Mouse (Mus musculus) midbrain, embryonic 16.5 days (tissue): Measurements from ENCODE around the gene Nbeal2. TPM values are rescaled to one million over a fixed set of nuclear protein-coding genes. Genes with fewer than 3 reads are reported as not detected.
A peak's percentile ranks its signal among the peaks of the same experiment; 100 is the strongest.

Experiments used
- ATAC-seq: fragments of 200-750 bp; cut with Nextera tagmentation; 2 replicates; pipeline ENCODE4 v1.8.0; 2017; ENCODE audit warnings: moderate TSS enrichment
- H3K27ac ChIP-seq: fragments of 300-500 bp; sonication (generic); 2 replicates; pipeline ENCODE4 v1.5.1; 2014; ENCODE audit warnings: mild to moderate bottlenecking, low read length, mixed read lengths
- H3K27me3 ChIP-seq: fragments of 300-500 bp; sonication (generic); 2 replicates; pipeline ENCODE4 v1.6.1; 2014; ENCODE audit warnings: low read depth, low read length, mixed read lengths; ENCODE audit not compliant: control insufficient read depth, insufficient read depth
- H3K36me3 ChIP-seq: fragments of 300-500 bp; sonication (generic); 2 replicates; pipeline ENCODE4 v1.6.1; 2014; ENCODE audit warnings: mild to moderate bottlenecking, low read length, moderate library complexity, mixed read lengths; ENCODE audit not compliant: control insufficient read depth, insufficient read depth
- H3K4me1 ChIP-seq: fragments of 300-500 bp; sonication (generic); 2 replicates; pipeline ENCODE4 v1.6.1; 2014; ENCODE audit warnings: mild to moderate bottlenecking, low read length, mixed read lengths; ENCODE audit not compliant: control insufficient read depth, insufficient read depth
- H3K4me2 ChIP-seq: fragments of 300-500 bp; sonication (generic); 2 replicates; pipeline ENCODE4 v1.6.1; 2014; ENCODE audit warnings: mild to moderate bottlenecking, low read length, mixed read lengths
- H3K4me3 ChIP-seq: fragments of 300-500 bp; sonication (generic); 2 replicates; pipeline ENCODE4 v1.5.1; 2014; ENCODE audit warnings: low read depth, mild to moderate bottlenecking, low read length, moderate library complexity, mixed read lengths
- H3K9ac ChIP-seq: fragments of 300-500 bp; sonication (generic); 2 replicates; pipeline ENCODE4 v1.6.1; 2014; ENCODE audit warnings: low read depth, low read length, mixed read lengths
- H3K9me3 ChIP-seq: fragments of 300-500 bp; sonication (generic); replicated peaks from 2 replicates; pipeline ENCODE4 v1.6.1; 2014; ENCODE audit warnings: mild to moderate bottlenecking, low read length, mixed read lengths; ENCODE audit not compliant: control insufficient read depth, poor library complexity, severe bottlenecking
- WGBS: fragments of 180-500 bp; shearing (Covaris S2); extraction: QIAGEN DNeasy Blood & Tissue Kit; methylation state at CpG from one replicate; pipeline ENCODE4 v1.1.7; 2014; 5-methylcytosine and 5-hydroxymethylcytosine counted together
- polyA plus RNA-seq: library from polyadenylated mRNA; unstranded; fragments of >200 nt; fragmentation: Nextera tagmentation; extraction: Ambion mirVana; gene quantifications from 2 replicates; pipeline ENCODE4 v1.2.1, GENCODE M21; 2015

Gene Nbeal2
- polyA plus RNA-seq, 1 experiment from 2014 or later, result 6.1 TPM

DNA sequence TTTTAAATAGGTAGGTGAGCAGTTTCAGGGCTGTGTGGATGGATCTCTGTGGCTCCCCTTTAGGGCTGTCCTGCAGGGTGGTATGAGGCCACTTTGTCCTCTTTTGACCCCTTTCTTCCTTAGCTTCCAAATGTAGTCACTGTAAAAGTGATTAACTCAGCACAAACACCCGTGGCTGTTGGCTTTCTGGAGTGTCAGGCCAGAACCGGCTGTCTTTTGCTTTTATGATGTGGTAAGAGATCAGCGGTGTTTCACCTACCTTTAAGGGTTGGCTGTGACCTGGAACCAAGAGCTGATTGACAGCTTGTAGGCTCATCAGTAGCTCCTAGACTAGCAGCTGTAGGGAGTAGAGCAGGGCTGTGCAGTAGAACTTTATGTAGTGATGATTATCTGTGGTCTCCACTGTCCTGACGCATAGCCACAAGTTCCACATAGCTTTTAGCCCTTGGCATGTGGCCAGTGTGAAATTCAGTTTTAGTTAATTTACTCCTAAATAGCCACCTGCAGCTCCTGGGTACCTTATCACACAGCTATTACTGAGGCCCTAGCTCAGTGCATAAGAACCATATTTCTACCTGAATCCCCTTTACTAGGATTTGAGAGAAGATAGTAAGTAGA, 13.4 kb upstream of the Nbeal2 start:
- Histone ChIP-seq H3K9me3 (no peaks in the 10 kb centered on the region), H3K36me3 (no peaks in the 10 kb centered on the region), H3K4me3 (no peak overlapping the region), H3K27me3 (no peaks in the 10 kb centered on the region), H3K4me2 (no peak overlapping the region), H3K4me1 (peaks cover 4% of the 10 kb centered on the region; the same call in 1 of the 2 replicates), H3K9ac (no peak overlapping the region), H3K27ac (no peak overlapping the region)
- whole genome bisulfite sequencing, result 79% methylated on average over 4 of the region's 4 CpGs
- ATAC-seq, result no peak

- no peak for ATAC-seq
- Histone ChIP-seq H3K9me3 (no peaks in the 10 kb centered on the region), H3K9ac (no peak overlapping the region), H3K27me3 (no peaks in the 10 kb centered on the region), H3K4me1 (peaks cover 4% of the 10 kb centered on the region; the same call in 1 of the 2 replicates), H3K4me3 (no peak overlapping the region), H3K4me2 (no peak overlapping the region), H3K27ac (no peak overlapping the region), H3K36me3 (no peaks in the 10 kb centered on the region)
- 33% methylated on average over 8 of the region's 8 CpGs for WGBS
Observed at GRCm38 (mm10) chr9:110666374-110666773, 12.4 kb upstream of the Nbeal2 start.

DNA sequence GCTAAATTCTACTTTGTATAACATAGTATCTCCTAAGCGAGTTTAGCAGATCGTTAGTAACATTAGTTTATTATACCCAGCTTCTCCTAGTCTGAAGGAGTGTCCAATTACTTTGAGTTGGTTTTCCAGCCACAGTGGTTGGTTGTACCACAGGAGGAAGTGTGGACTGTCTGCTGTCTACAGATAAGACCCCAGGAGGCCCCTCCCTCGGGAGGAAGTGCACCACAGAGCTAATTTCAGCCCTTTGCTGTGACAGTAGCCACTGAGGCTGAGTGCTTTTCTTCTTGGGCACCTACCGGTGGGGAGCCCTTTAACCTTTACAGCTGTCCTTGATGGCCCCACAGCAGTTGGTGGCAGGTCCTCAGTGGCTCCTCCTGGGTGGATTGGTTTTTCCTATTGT, 12.0 kb upstream of the Nbeal2 start:
- Histone ChIP-seq H3K4me3 (no peak overlapping the region), H3K4me1 (peaks cover 4% of the 10 kb centered on the region; the same call in 1 of the 2 replicates), H3K4me2 (no peak overlapping the region), H3K9ac (no peak overlapping the region), H3K36me3 (no peaks in the 10 kb centered on the region), H3K9me3 (no peaks in the 10 kb centered on the region), H3K27me3 (no peaks in the 10 kb centered on the region), H3K27ac (no peak overlapping the region)
- 0 out of 2 replicates have a peak, but pooled peaks have one; percentile 28 for ATAC-seq
- WGBS, result 32% methylated on average over 4 of the region's 4 CpGs

DNA sequence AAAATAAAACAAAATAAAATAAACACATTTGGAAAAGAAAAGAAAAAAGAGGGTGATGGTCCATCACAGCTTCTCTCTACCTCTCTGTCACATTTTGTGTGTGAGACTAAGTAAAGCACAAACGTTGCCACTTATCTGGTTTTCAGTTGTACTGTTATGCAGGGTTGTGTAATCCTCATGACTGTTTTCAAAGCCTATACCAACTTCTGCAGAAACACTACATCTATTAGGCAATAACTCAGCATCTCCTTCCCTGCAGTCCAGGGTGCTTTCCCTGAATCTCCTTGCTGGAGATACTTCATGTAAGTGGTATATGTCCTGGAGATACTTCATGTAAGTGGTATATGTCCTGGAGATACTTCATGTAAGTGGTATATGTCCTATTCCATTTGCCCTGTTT, 8.9 kb upstream of the Nbeal2 start:
- Histone ChIP-seq H3K9me3 (no peaks in the 10 kb centered on the region), H3K4me1 (peaks cover 5% of the 10 kb centered on the region; the same call in 1 of the 2 replicates), H3K27me3 (no peaks in the 10 kb centered on the region), H3K27ac (no peak overlapping the region), H3K9ac (no peak overlapping the region), H3K4me3 (no peak overlapping the region), H3K4me2 (no peak overlapping the region), H3K36me3 (no peaks in the 10 kb centered on the region)
- ATAC-seq, result no peak
- 89% methylated on average over 1 of the region's 1 CpGs for WGBS

DNA sequence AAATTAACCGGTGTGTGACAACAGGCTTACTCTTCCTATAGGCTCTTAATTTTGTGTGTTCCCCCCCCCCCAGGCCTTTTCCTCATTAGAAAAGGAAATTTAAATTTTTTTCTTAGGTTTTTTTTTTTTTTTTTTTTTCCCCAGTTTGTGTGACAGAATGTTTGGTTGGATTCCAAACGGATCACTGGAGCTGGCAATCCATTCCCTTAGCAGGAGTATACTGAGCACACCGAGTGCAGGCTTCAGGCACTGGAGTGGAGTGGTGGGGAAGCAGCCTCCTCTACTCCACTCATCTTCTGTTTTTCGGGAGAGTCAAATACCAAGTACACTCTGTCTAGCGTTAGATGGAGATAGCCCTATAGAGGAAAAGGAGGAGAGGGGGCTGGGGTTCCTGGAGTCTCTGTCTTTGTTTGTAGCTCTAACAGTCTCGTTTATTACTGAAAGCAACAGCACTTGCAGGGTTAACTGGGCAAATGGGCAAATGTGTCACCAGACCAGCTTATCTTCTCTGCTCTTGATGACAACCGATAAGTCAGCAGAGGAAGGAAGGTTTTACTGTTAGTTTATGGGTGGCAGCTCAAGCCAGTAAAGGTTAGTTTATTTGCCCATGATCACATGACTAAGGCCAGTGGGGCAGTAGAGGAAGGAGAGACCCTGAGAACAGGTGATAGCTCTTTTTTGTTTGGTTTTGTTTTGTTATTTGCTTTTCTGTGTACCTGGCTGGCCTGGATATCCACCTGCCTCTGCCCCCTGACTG, 7.1 kb upstream of the Nbeal2 start:
- Histone ChIP-seq H3K27ac (no peak overlapping the region), H3K4me3 (no peak overlapping the region), H3K4me1 (peaks cover 13% of the 10 kb centered on the region; the same call in 1 of the 2 replicates), H3K36me3 (no peaks in the 10 kb centered on the region), H3K27me3 (no peaks in the 10 kb centered on the region), H3K4me2 (no peak overlapping the region), H3K9ac (no peak overlapping the region), H3K9me3 (no peaks in the 10 kb centered on the region)
- no peak for ATAC-seq
- 88% methylated on average over 7 of the region's 7 CpGs for WGBS

GRCm38 (mm10) chr9:110660208-110660607, 6.2 kb upstream of the Nbeal2 start:
- H3K4me3 ChIP-seq, result no peak overlapping the region
- no peak overlapping the region for H3K4me2 ChIP-seq
- H3K9me3 ChIP-seq, result no peaks in the 10 kb centered on the region
- H3K4me1 ChIP-seq, result peaks cover 14% of the 10 kb centered on the region; the same call in 1 of the 2 replicates
- 86% methylated on average over 2 of the region's 2 CpGs for WGBS
- no peak for ATAC-seq
- no peaks in the 10 kb centered on the region for H3K36me3 ChIP-seq
- no peak overlapping the region for H3K27ac ChIP-seq
- H3K9ac ChIP-seq, result no peak overlapping the region
- no peaks in the 10 kb centered on the region for H3K27me3 ChIP-seq

DNA sequence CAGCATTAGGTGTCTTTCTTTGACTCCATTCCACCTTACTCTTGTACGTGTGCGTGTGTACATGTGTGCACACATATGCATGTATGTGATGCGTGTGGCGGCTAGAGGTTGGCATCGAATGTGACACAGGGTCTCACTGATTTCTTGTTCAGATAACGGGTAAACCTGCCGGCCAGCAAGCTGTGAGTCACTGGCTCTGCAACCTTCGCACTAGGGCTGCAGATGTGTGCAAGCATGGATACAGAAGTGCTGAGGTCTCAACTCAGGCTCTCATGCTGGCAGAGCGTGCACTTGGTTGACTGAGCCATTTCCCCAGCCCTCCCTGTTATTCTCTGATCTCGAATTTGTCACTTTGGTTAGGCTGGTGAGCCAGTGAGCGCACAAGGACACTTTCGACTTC, 5.6 kb upstream of the Nbeal2 start:
- Histone ChIP-seq H3K36me3 (no peaks in the 10 kb centered on the region), H3K4me2 (no peak overlapping the region), H3K9me3 (no peaks in the 10 kb centered on the region), H3K4me3 (no peak overlapping the region), H3K27me3 (no peaks in the 10 kb centered on the region), H3K4me1 (peaks cover 20% of the 10 kb centered on the region; the same call in 1 of the 2 replicates), H3K27ac (no peak overlapping the region), H3K9ac (no peak overlapping the region)
- ATAC-seq, result no peak
- 94% methylated on average over 12 of the region's 12 CpGs for WGBS

GRCm38 (mm10) chr9:110657474-110658078, 3.6 kb upstream of the Nbeal2 start:
- Histone ChIP-seq H3K9me3 (no peaks in the 10 kb centered on the region), H3K36me3 (no peaks in the 10 kb centered on the region), H3K9ac (no peak overlapping the region; the same call in 1 of the 2 replicates), H3K4me3 (peak overlapping the region; percentile 65), H3K27ac (no peak overlapping the region), H3K27me3 (no peaks in the 10 kb centered on the region), H3K4me1 (peaks cover 28% of the 10 kb centered on the region; the same call in 1 of the 2 replicates), H3K4me2 (peak overlapping the region; percentile 65)
- no peak for ATAC-seq
- WGBS, result 82% methylated on average over 13 of the region's 13 CpGs
